Comparison of ENCODE assay signal across 14 mouse cellular contexts in genomic region chr2:102648845-102649500, GRCm38 (mm10). TPM values are rescaled to one million over a fixed set of nuclear protein-coding genes. Genes with fewer than 3 reads are reported as not detected.
DNase-seq lines count a peak whose midpoint lies in the region; ATAC-seq and TF ChIP-seq lines count a peak whose summit lies in the region.
"Had no signal": no experiment of that assay in that cellular context is flagged by ENCODE, and none has a peak within 500 bp of the region (broad histone marks: within the 10 kb centered on the region; RNA-seq: fewer than 3 reads in every experiment).

No protein-coding gene starts in this region.

- 79% methylated on average over 10 of the region's 10 CpGs for WGBS in embryonic facial prominence, embryonic 13.5 days
- 83% methylated on average over 10 of the region's 10 CpGs for WGBS in embryonic facial prominence, embryonic 10.5 days
- WGBS in neural tube, embryonic 13.5 days: 86% methylated on average over 10 of the region's 10 CpGs
- WGBS in liver, postnatal 0 days (ENCODE audit: insufficient replicate concordance): 73% methylated on average over 10 of the region's 10 CpGs

- no peaks in the 10 kb centered on the region for H3K36me3 ChIP-seq in embryonic facial prominence, embryonic 13.5 days
- H3K36me3 ChIP-seq in embryonic facial prominence, embryonic 10.5 days (replicated peaks): no peaks in the 10 kb centered on the region
- H3K36me3 ChIP-seq in neural tube, embryonic 13.5 days: no peaks in the 10 kb centered on the region
- no peaks in the 10 kb centered on the region for H3K36me3 ChIP-seq in liver, postnatal 0 days (replicated peaks; ENCODE audit: insufficient read depth, low read length)
- H3K36me3 ChIP-seq: midbrain, embryonic 10.5 days; neural tube, embryonic 12.5 days had no signal

- H3K4me3 ChIP-seq in embryonic facial prominence, embryonic 13.5 days: no peak overlapping the region
- no peak overlapping the region for H3K4me3 ChIP-seq in embryonic facial prominence, embryonic 10.5 days
- no peak overlapping the region for H3K4me3 ChIP-seq in neural tube, embryonic 13.5 days
- H3K4me3 ChIP-seq in liver, postnatal 0 days (ENCODE audit: low read depth, low read length): no peak overlapping the region
- H3K4me3 ChIP-seq: midbrain, embryonic 10.5 days; neural tube, embryonic 12.5 days had no signal

- H3K27me3 ChIP-seq in embryonic facial prominence, embryonic 13.5 days: no peaks in the 10 kb centered on the region
- no peaks in the 10 kb centered on the region for H3K27me3 ChIP-seq in embryonic facial prominence, embryonic 10.5 days (replicated peaks; ENCODE audit: low read depth, poor library complexity, severe bottlenecking)
- H3K27me3 ChIP-seq in neural tube, embryonic 13.5 days: no peaks in the 10 kb centered on the region
- H3K27me3 ChIP-seq in liver, postnatal 0 days (ENCODE audit: insufficient read depth, low read length): no peaks in the 10 kb centered on the region
- H3K27me3 ChIP-seq: neural tube, embryonic 12.5 days had no signal

- H3K9me3 ChIP-seq in embryonic facial prominence, embryonic 13.5 days: no peaks in the 10 kb centered on the region
- H3K9me3 ChIP-seq in embryonic facial prominence, embryonic 10.5 days: no peaks in the 10 kb centered on the region
- no peaks in the 10 kb centered on the region for H3K9me3 ChIP-seq in neural tube, embryonic 13.5 days
- H3K9me3 ChIP-seq in liver, postnatal 0 days (ENCODE audit: low read length): no peaks in the 10 kb centered on the region
- H3K9me3 ChIP-seq: midbrain, embryonic 10.5 days; neural tube, embryonic 12.5 days had no signal

- peak overlapping the region; percentile 17; the same call in 1 of the 2 replicates for H3K27ac ChIP-seq in embryonic facial prominence, embryonic 13.5 days
- no peak overlapping the region for H3K27ac ChIP-seq in embryonic facial prominence, embryonic 10.5 days (replicated peaks)
- H3K27ac ChIP-seq in neural tube, embryonic 13.5 days (replicated peaks): 0 out of 2 replicates have a peak overlapping the region, but pooled peaks have one; percentile 7
- H3K27ac ChIP-seq in liver, postnatal 0 days (ENCODE audit: low read depth): no peak overlapping the region
- H3K27ac ChIP-seq: midbrain, embryonic 10.5 days; neural tube, embryonic 12.5 days had no signal

- no peak for ATAC-seq in embryonic facial prominence, embryonic 13.5 days (ENCODE audit: insufficient number of reproducible peaks, insufficient read depth, low FRiP score, low TSS enrichment, low read depth)
- ATAC-seq in neural tube, embryonic 13.5 days (ENCODE audit: low read depth): no peak
- no peak for ATAC-seq in liver, postnatal 0 days

- no peak overlapping the region for H3K9ac ChIP-seq in embryonic facial prominence, embryonic 13.5 days
- H3K9ac ChIP-seq in neural tube, embryonic 13.5 days: no peak overlapping the region
- no peak overlapping the region for H3K9ac ChIP-seq in liver, postnatal 0 days (replicated peaks)
- H3K9ac ChIP-seq: lung, embryonic 14.5 days; neural tube, embryonic 12.5 days had no signal

- no peak overlapping the region for H3K4me2 ChIP-seq in embryonic facial prominence, embryonic 13.5 days
- H3K4me2 ChIP-seq in neural tube, embryonic 13.5 days: no peak overlapping the region
- H3K4me2 ChIP-seq in liver, postnatal 0 days (ENCODE audit: low read depth, low read length): no peak overlapping the region
- H3K4me2 ChIP-seq: lung, embryonic 14.5 days; neural tube, embryonic 12.5 days had no signal

- no peak for DNase-seq in embryonic facial prominence, embryonic 10.5 days (ENCODE audit: low spot score)
- no peak for DNase-seq in neural tube, embryonic 10.5 days (ENCODE audit: extremely low spot score, low spot score)
- peak; percentile 47 to 73 for DNase-seq in layer of hippocampus, postnatal 36 days
- DNase-seq in right cerebral cortex, postnatal 36 days (ENCODE audit: low spot score in 2 of 2): peak; percentile 73
- DNase-seq in liver, postnatal 0 days: no peak
- DNase-seq in gastrocnemius, postnatal 10 days: no peak
- DNase-seq: heart, postnatal 10 days; kidney, adult 9 months; lung, embryonic 14.5 days; thymus, postnatal 36 days had no signal

- peaks cover 9% of the 10 kb centered on the region; the same call in 1 of the 2 replicates for H3K4me1 ChIP-seq in embryonic facial prominence, embryonic 13.5 days
- peaks cover 9% of the 10 kb centered on the region for H3K4me1 ChIP-seq in embryonic facial prominence, embryonic 10.5 days
- peaks cover 5% of the 10 kb centered on the region; the same call in 1 of the 2 replicates for H3K4me1 ChIP-seq in neural tube, embryonic 13.5 days (replicated peaks)
- H3K4me1 ChIP-seq in liver, postnatal 0 days (ENCODE audit: insufficient read depth): no peaks in the 10 kb centered on the region
- H3K4me1 ChIP-seq: neural tube, embryonic 12.5 days had no signal

- no peak for TF ChIP-seq EP300 in liver, postnatal 0 days (IDR thresholded peaks at IDR 0.05; ENCODE audit: low read depth)

- no peak for TF ChIP-seq CTCF in liver, postnatal 0 days (IDR thresholded peaks at IDR 0.05; ENCODE audit: low read depth)

RNA-seq across cellular contexts. Expression of gene Slc1a2, which starts 9.5 kb away (rescaled TPM):
- 0.73 and 0.81 TPM in 2 replicates for polyA plus RNA-seq in embryonic facial prominence, embryonic 13.5 days (2015; fragmentation: Nextera tagmentation; extraction: Ambion mirVana)
- 1.0 and 1.6 TPM in 2 replicates for polyA plus RNA-seq in embryonic facial prominence, embryonic 10.5 days (2016; fragmentation: Nextera tagmentation; extraction: Ambion mirVana)
- polyA plus RNA-seq in neural tube, embryonic 13.5 days (2015; fragmentation: Nextera tagmentation; extraction: Ambion mirVana): 18.8 and 22.5 TPM in 2 replicates
- 1,000 to 10,000 TPM; 1,671 to 1,869 TPM for total RNA-seq in layer of hippocampus, postnatal 36 days (2021)
- 0.74 and 1.1 TPM in 2 replicates for polyA plus RNA-seq in liver, postnatal 0 days (2015; fragmentation: Nextera tagmentation; extraction: Ambion mirVana)
- total RNA-seq in gastrocnemius, postnatal 10 days (2021): 1 to 10 TPM; 2.3 to 2.4 TPM

Comparison
In these comparisons a context has a peak if more than half of its experiments do, and no peak if none do; other contexts are left out.
1. H3K27ac ChIP-seq: peak in embryonic facial prominence, embryonic 13.5 days (single experiment) and neural tube, embryonic 13.5 days (single experiment); none in embryonic facial prominence, embryonic 10.5 days (single experiment) and liver, postnatal 0 days (single experiment).
2. DNase-seq: peak in layer of hippocampus, postnatal 36 days (2 of 2) and right cerebral cortex, postnatal 36 days (2 of 2); none in embryonic facial prominence, embryonic 10.5 days (single experiment), neural tube, embryonic 10.5 days (single experiment), liver, postnatal 0 days (single experiment) and gastrocnemius, postnatal 10 days (single experiment).